Mouse (Mus musculus): ENCODE data around the gene Acbd7. TPM values are rescaled to one million over a fixed set of nuclear protein-coding genes. Genes with fewer than 3 reads are reported as not detected.
A peak's percentile ranks its signal among the peaks of the same experiment; 100 is the strongest.

Gene Acbd7
- not detected for total RNA-seq (2022)

GRCm38 (mm10) chr2:3335611-3336301 is at the start of gene Acbd7:
Acbd7 (plus strand) TSS chr2:3336168.
- peak; percentile 60 for DNase-seq

- DNase-seq = no peak
Measured at GRCm38 (mm10) chr2:3286243-3286642, 49.7 kb upstream of the Acbd7 start.

DNA sequence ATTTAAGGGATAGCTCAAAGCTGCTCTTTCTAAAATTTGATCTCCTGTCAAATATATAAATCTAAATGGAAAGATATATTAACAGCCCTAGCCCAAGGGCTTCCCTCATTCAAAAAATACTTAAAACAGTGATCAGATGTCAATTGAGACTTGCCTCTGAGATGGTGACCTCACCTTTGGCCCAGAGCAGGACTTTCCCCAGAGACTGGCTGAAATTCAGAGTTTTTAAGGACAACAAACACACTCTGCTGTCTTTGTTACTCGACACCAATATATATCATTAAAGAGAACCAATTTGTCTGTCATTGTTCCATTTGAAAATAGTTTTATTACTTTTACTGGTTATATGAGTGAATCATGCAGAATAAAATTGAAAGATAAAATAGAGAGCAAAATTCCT is 46.4 kb upstream of the Acbd7 start:
- DNase-seq = no peak

GRCm38 (mm10) chr2:3292170-3292569 is 43.8 kb upstream of the Acbd7 start:
- no peak for DNase-seq

DNA sequence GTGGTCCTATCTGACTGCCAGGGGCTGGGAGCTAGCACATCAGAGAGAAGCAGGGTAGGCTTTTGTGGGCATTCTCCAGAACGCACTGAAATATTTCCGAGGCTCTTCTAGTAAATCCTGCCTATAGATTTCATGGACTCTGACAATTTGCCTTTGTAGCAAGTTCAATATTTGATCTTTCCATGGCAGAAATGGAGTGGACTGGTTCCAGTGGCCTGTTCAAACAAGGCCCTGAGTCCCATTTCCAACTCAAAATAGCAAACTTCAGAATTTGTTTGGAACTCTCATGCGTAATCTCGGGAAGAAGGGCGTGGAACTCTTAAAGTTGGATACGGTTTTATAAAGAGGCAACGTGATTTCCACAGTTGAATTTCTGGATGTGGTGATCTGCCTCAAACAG is 40.1 kb upstream of the Acbd7 start:
- DNase-seq = no peak

GRCm38 (mm10) chr2:3305426-3306025 is 30.4 kb upstream of the Acbd7 start:
- peak; percentile 58 for DNase-seq

DNA sequence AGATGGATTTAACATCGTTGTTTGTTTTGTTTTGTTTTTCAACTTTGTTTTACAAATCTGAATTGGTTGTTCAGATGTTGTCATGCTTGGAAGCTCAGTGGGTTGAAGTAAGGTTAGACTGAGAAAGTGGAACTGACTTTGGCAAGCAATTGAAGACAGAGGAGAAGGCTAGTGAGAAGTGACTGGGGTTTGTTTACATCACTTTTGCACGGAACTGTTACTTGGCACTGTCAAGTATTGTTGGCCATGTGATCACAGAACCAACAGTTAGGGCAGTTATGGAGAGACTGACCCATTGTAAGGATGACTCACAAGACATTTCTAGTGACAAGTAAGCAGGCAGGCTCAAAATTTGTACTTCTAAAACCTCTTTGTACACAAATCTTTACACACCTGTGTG is 12.8 kb upstream of the Acbd7 start:
- no peak for DNase-seq

DNA sequence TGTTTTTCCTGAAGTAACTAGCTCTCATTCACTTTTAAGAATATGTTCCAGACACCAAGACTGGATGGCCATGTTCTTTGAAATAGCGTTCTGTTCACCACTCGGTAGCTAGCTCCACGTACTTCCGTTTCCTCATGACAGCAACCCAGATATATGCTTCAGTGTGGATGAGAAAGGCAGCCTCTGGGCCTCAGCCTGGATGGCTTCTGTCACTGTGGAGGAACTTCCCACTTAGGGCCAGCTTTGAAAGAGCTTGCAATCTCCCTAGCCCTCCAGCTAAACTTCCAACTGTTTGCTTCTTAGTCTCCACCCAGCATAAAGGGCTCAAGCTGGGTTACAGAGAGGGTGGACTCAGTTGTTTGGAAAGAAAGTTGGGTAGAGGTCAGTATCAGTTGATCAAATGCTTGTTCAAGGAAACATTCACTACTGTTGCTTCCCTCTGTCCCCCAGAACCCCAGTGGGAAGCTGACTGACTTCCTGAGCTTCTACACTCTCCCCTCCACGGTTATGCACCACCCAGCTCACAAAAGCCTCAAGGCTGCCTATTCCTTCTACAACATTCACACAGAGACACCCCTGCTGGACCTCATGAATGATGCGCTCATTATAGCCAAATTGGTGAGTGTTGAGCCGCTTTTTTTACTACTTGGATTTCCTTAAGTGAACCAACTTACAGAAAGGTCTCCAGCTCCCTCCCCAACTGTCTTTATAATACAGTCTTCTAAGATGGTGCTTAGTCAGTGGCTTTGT is 11.4 kb upstream of the Acbd7 start:
- DNase-seq = no peak

DNA sequence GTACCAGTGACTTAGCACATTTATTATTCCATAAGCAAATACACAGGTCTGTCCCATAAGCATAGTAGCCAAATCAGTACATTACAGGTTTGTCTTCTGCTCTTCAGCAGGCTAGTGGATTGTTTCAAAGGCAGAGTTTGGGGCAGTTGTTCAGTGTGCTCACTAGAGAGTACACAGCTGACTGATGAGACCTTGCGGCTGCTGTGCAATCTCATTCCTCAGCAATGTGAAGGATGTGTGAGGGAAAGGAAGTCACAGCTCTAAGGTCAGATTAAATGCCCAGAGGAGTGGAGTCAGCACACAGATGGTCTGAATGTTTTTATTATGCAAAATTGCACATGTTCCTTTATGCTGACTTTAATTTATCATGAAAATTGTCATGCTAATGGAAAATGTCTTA is 9.4 kb upstream of the Acbd7 start:
- DNase-seq = no peak

DNA sequence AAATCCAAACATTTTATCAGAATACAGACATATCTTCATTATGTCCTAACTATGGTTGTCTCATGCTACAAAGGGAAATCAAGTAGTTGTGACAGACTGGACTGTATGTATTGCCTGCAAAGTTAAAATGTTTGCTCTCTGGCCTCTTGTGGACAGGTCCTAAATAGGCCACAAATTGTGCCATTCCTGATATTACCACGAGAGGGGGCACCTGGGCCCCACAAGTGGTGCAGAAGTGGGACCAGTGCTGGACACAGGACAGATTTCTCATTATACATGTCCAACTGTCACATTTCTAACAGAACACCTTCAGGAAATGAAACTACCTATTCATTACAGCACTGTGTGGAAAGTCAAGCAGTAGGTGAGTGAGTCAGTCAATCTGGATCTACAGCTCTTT is 8.6 kb upstream of the Acbd7 start:
- peak; percentile 40 for DNase-seq

GRCm38 (mm10) chr2:3331071-3331703 is 4.8 kb upstream of the Acbd7 start:
- DNase-seq = no peak

GRCm38 (mm10) chr2:3332056-3332455 is 3.9 kb upstream of the Acbd7 start:
- DNase-seq = no peak

DNA sequence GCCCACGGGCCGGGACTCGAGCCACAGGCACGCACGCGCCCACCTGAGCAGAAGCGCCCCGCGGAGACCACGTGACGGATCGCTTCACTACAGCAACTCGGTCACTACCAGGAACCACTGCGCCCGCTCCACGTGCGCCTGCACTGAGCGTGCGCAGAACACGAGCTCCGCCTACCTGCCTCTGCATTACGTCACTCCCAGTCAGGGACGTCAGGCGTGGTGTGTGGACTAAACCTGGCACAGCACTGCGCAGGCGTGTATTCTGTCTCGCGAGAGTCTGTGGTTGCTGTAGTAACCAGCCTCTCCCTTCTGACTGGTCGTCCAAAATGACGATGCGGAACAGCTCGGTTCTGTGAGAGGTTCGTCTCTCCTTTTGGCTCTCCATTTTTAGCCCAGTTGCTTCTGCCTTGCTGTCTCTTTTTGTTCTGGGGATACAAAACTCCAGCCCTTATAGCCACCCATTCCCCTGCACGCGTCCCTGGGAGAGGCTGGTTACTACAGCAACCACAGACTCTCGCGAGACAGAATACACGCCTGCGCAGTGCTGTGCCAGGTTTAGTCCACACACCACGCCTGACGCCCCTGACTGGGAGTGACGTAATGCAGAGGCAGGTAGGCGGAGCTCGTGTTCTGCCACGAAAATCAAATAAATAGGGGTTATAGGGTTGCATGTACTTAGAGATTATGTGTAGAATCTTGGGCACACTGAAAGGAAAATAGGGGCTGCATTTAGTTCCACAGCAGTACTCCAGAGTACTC is 3.3 kb upstream of the Acbd7 start, which contains the start of gene Rpp38:
TSS of gene Rpp38 (minus strand) at position 160 of the 759 bp plus-strand sequence.
- peak; percentile 99 for DNase-seq

GRCm38 (mm10) chr2:3333761-3334160 is 2.2 kb upstream of the Acbd7 start:
- no peak for DNase-seq

DNA sequence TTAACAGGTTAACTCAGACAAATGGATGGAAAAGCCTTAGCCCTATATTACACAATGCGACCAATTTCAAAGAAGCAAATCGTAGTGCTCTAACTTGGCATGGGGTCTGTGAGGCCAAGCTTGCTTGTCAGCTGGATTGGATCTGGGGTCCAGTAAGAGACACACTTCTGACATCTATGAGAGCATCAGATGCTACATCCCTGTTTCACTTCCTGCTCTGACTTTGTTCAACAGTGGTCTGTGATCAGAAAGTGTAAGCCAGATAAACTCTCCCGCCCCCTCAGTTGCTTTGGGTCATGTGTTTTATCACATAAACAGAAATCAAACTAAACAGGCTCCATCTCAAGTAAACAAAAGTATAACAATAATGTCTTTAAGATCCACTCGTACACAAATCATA is 12.5 kb downstream of the Acbd7 start:
- no peak for DNase-seq

- DNase-seq = no peak
Measured at GRCm38 (mm10) chr2:3348919-3349318, 13.0 kb downstream of the Acbd7 start.

DNA sequence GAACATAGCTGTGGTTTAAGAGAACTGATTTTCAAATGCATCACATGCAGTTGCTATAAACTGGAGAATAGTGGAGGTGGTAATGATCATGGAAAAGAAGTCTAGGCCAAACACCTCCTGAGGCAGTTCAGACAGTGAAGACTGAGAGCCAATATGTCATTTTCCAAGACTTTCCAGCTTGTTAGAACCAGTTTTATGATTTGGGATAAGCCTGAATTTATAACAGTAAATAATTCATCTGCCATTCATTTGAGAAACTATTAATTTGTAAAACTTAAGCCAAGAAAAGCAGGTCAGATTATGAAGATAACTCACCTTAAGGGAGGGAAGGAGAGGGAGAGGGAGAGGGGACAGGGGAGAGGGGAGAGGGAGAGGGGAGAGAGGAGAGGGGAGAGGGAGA is 17.2 kb downstream of the Acbd7 start:
- no peak for DNase-seq

DNA sequence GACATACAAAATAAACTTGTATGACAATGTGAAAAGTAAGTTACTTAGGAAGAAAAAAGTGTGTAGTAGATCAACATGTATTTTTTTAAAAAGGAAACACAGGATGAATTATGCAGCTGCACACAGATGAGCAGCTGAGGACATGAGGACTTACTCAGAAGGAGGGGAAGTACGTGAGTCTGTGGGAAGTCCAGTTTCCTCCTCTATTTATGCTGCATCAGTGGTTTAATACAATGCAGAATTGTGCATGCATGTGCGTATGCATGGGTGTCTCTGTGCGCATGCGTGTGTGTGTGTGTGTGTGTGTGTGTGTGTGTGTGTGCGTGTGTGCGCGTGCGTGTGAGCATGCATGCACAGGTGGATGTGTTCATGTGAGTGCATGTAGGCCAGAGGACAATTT is 19.8 kb downstream of the Acbd7 start:
- DNase-seq = no peak

- DNase-seq = no peak
Measured at GRCm38 (mm10) chr2:3356311-3356710, 20.3 kb downstream of the Acbd7 start.

DNA sequence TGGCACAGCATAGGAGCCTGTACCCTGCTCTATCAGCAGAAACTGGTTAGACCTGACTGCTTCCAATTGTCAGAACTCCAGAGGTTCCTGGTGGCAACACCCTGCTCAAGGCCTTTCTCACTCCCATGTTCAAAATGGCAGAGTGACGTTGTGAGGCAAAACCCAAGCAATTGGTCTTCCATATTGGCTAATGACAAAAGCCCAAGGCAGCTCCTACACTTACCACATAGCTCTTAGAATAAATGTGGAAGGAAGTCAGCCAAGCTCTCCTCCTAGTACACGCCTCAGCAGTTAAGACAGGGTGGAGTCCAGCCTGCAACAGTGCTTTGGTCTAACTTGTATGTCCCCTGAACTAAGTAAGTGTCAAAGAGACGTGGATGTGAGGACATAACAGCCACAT is 21.9 kb downstream of the Acbd7 start:
- DNase-seq = no peak

- no peak for DNase-seq
Measured at GRCm38 (mm10) chr2:3361067-3361466, 25.1 kb downstream of the Acbd7 start.

DNA sequence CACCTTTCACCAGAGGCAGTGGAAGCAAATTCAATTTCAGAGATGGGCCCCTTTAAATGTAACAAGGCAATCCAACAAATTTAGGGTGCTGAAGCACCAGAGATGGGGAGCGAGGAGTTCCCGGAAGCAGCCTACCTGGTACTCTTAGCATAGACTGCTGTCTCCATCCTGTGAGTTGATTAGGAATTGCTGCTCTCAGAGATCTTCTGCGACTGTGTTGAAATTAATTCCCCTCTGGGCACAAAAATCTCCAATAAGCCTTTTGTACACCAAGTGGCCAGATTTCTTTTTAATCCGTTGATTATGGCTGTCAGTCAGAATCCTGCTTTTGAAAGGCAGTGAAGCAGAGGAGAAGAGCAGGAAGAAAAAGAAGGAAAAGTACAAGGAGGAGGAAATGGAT is 29.2 kb downstream of the Acbd7 start:
- DNase-seq = no peak

Measured in adrenal gland, adult 8-10 months (tissue).